Mouse (Mus musculus): ENCODE measurements around the gene Obox2. TPM values are rescaled to one million over a fixed set of nuclear protein-coding genes. Genes with fewer than 3 reads are reported as not detected.

Obox2 gene
- polyA plus RNA-seq (2012; rRNA removed): not detected in 2 replicates

DNA sequence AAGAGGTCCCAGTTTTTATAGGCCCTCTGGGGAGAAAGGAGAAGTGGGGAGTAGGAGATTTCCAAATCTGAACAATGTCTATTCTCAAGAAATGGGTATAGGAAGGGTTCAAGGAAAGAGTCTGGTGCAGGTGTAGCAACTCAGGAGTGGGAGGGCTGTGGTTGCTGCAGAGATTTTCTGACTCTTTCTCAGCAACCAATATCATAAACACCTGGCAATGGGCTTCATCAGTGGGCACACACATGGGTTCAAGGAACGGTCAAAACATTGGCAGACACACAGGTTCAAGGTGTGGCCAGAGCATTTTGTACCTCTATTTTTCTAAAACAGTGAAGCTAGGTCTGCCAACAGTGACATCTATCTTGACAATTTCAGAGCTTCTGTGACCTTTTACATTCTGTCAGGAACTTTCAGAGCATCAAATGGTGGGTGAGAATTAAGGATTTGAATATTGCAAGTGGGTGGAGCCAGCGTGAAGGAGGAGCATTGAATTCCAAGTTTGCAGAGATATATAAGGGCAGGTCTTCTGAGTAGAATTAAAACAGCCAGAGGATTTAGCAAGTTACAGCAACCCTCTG is at the start of gene Obox2, which contains the start of gene Obox1:
Gene Obox2 (plus strand): TSS at position 301 of the 578 bp plus-strand sequence.
Gene Obox1 (plus strand): TSS at position 528 of the 578 bp plus-strand sequence.

Other genes with a start within 250 kb of the Obox2 start
- gene Obox1, start 227 bp downstream of the Obox2 start, polyA plus RNA-seq (2012; rRNA removed): not detected in 2 replicates